Mouse (Mus musculus) small intestine, adult 2 months (tissue): ENCODE data around the gene Hnrnpa1.

Experiments used
- CTCF ChIP-seq: fragments of 200-500 bp; IDR thresholded peaks from 2 replicates; pipeline ENCODE4 v1.5.1; 2012; ENCODE audit warnings: low read depth, mild to moderate bottlenecking, control low read depth, inconsistent platforms, low read length, moderate library complexity, mixed read lengths; ENCODE audit not compliant: insufficient replicate concordance, insufficient read length; ENCODE audit errors: extremely low read depth
- POLR2A ChIP-seq: fragments of 200-500 bp; IDR thresholded peaks from 2 replicates; pipeline ENCODE4 v1.6.1; 2012; ENCODE audit warnings: low read depth, mild to moderate bottlenecking, control low read depth, inconsistent platforms, low read length, moderate library complexity

DNA sequence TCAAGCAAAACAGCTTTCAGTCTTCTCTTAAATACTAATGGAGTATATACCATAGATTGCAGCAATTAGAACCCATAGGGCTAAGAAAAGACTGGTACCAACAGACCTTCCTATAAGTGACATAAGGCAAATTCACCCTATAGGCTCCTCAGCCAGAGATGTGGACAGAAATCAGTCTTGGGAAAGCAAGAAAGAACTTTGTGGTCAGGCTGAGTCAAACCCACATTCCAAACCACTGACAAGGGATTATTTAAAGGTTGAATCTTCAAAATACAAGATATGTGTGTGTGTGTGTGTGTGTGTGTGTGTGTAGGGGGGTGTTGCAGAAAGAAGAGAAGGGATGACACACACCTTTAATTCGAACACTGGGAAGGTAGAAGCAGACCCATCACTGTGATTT is 18.8 kb upstream of the Hnrnpa1 start:
- TF ChIP-seq CTCF, result no peak
- TF ChIP-seq POLR2A, result no peak
